Mouse (Mus musculus) midbrain, embryonic 13.5 days (tissue): ENCODE results near the gene Jmjd6. TPM values are rescaled to one million over a fixed set of nuclear protein-coding genes. Genes with fewer than 3 reads are reported as not detected.
A peak's percentile ranks its signal among the peaks of the same experiment; 100 is the strongest.

ENCODE experiments used
- ATAC-seq: fragments of 200-750 bp; cut with Nextera tagmentation; 2 replicates; pipeline ENCODE4 v1.8.0; 2017; ENCODE audit warnings: mild to moderate bottlenecking, moderate TSS enrichment, moderate library complexity
- H3K27ac ChIP-seq: fragments of 300-500 bp; sonication (generic); 2 replicates; pipeline ENCODE4 v1.5.1; 2015; ENCODE audit warnings: inconsistent platforms, mild to moderate bottlenecking, moderate library complexity
- H3K27me3 ChIP-seq: fragments of 300-500 bp; sonication (generic); 2 replicates; pipeline ENCODE4 v1.6.1; 2015; ENCODE audit warnings: mild to moderate bottlenecking, inconsistent platforms
- H3K36me3 ChIP-seq: fragments of 300-500 bp; sonication (generic); 2 replicates; pipeline ENCODE4 v1.6.1; 2015; ENCODE audit warnings: mild to moderate bottlenecking, inconsistent platforms
- H3K4me1 ChIP-seq: fragments of 300-500 bp; sonication (generic); replicated peaks from 2 replicates; pipeline ENCODE4 v1.6.1; 2015; ENCODE audit warnings: inconsistent platforms
- H3K4me2 ChIP-seq: fragments of 300-500 bp; sonication (generic); replicated peaks from 2 replicates; pipeline ENCODE4 v1.6.1; 2015; ENCODE audit warnings: moderate library complexity, mild to moderate bottlenecking, inconsistent platforms
- H3K4me3 ChIP-seq: fragments of 300-500 bp; sonication (generic); replicated peaks from 2 replicates; pipeline ENCODE4 v1.5.1; 2015; ENCODE audit warnings: mild to moderate bottlenecking, inconsistent platforms
- H3K9ac ChIP-seq: fragments of 300-500 bp; sonication (generic); replicated peaks from 2 replicates; pipeline ENCODE4 v1.6.1; 2015; ENCODE audit warnings: mild to moderate bottlenecking, inconsistent platforms
- H3K9me3 ChIP-seq: fragments of 300-500 bp; sonication (generic); 2 replicates; pipeline ENCODE4 v1.6.1; 2016; ENCODE audit warnings: mild to moderate bottlenecking, inconsistent platforms
- WGBS: fragments of 180-500 bp; shearing (Covaris S2); methylation state at CpG from one replicate; pipeline ENCODE4 v1.1.7; 2015; 5-methylcytosine and 5-hydroxymethylcytosine counted together
- polyA plus RNA-seq: library from polyadenylated mRNA; unstranded; fragments of >200 nt; fragmentation: Nextera tagmentation; extraction: Ambion mirVana; gene quantifications from 2 replicates; pipeline ENCODE4 v1.2.1, GENCODE M21; 2015

The Jmjd6 gene
- polyA plus RNA-seq: 78.7 and 84.0 TPM in 2 replicates

- Histone ChIP-seq H3K27me3 (no peaks in the 10 kb centered on the region), H3K27ac (peak within 1 kb of the TSS; percentile 98), H3K9me3 (no peaks in the 10 kb centered on the region), H3K4me2 (peak within 1 kb of the TSS; percentile 90), H3K9ac (peak within 1 kb of the TSS; percentile 94), H3K36me3 (peaks cover 37% of the 10 kb centered on the region), H3K4me1 (peaks cover 67% of the 10 kb centered on the region), H3K4me3 (peak within 1 kb of the TSS; percentile 80)
- peak; percentile 97 for ATAC-seq
- under 1% methylated on average over 72 of the region's 72 CpGs for WGBS
Measured at GRCm38 (mm10) chr11:116843261-116844233, at the start of gene Jmjd6, which contains the start of gene Mettl23. TSS of gene Jmjd6 (minus strand) at chr11:116843449. TSS of gene Mettl23 (plus strand) at chr11:116843278.

DNA sequence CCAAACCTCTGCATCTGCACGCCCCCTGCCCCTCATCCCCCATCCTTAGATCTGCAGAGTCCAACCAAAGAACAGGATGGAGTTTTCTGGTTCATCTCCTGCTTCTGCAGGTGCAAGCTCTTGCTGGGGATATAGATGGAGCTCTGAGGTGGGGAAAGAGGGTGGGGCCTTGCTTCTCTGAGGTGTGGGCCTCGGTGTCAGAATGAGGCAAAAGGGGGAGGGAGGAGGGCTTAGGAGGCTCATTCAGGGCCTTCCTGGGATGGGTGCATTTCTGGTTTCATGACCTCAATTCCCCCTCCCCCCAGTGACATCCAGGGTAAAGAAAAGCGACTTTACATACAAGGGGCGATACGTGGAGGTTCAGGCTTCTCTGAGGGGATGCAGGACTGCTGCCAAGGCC is 43.9 kb upstream of the Jmjd6 start:
- H3K4me3 ChIP-seq: no peak overlapping the region
- ATAC-seq: no peak
- no peak overlapping the region for H3K27ac ChIP-seq
- no peak overlapping the region for H3K4me2 ChIP-seq
- peaks cover 10% of the 10 kb centered on the region; the same call in 1 of the 2 replicates for H3K4me1 ChIP-seq
- no peak overlapping the region for H3K9ac ChIP-seq
- H3K27me3 ChIP-seq: 0 out of 2 replicates have a peak, but pooled peaks cover 6% of the 10 kb centered on the region
- H3K36me3 ChIP-seq: no peaks in the 10 kb centered on the region
- 64% methylated on average over 5 of the region's 5 CpGs for WGBS
- H3K9me3 ChIP-seq: no peaks in the 10 kb centered on the region

- ATAC-seq: peak; percentile 86
- no peak overlapping the region for H3K9ac ChIP-seq
- 0 out of 2 replicates have a peak, but pooled peaks cover 6% of the 10 kb centered on the region for H3K27me3 ChIP-seq
- H3K4me3 ChIP-seq: 0 out of 2 replicates have a peak overlapping the region, but pooled peaks have one; percentile 12
- no peak overlapping the region for H3K27ac ChIP-seq
- no peaks in the 10 kb centered on the region for H3K36me3 ChIP-seq
- peaks cover 10% of the 10 kb centered on the region; the same call in 1 of the 2 replicates for H3K4me1 ChIP-seq
- H3K4me2 ChIP-seq: peak overlapping the region; percentile 47
- WGBS: 1% methylated on average over 24 of the region's 28 CpGs
- H3K9me3 ChIP-seq: no peaks in the 10 kb centered on the region
Measured at GRCm38 (mm10) chr11:116885275-116886151, 42.3 kb upstream of the Jmjd6 start.

DNA sequence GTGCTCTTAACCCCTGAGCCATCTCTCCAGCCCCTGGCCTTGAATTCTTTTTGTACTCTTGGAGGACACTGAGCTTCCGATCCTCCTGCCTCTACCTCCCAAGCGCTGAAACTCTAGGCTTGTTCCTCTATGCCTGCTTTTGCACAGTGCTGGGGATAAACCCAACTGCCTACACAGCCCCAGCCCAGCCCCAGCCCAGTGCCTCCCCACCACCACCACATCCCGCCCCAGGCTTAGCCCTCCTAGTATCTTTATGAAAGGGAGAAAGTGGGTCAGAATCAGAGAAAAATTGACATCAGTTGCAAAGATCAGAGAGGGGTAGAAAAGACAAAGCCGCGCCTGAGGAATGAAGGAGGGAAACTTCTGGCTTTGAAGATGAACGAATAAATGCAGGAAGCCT is 40.8 kb upstream of the Jmjd6 start:
- Histone ChIP-seq H3K4me2 (no peak overlapping the region), H3K9me3 (no peaks in the 10 kb centered on the region), H3K36me3 (no peaks in the 10 kb centered on the region), H3K27ac (no peak overlapping the region), H3K4me3 (no peak overlapping the region), H3K27me3 (0 out of 2 replicates have a peak, but pooled peaks cover 6% of the 10 kb centered on the region), H3K4me1 (peaks cover 7% of the 10 kb centered on the region; the same call in 1 of the 2 replicates), H3K9ac (no peak overlapping the region)
- no peak for ATAC-seq
- 83% methylated on average over 6 of the region's 6 CpGs for WGBS

- H3K9me3 ChIP-seq: no peaks in the 10 kb centered on the region
- H3K36me3 ChIP-seq: no peaks in the 10 kb centered on the region
- H3K4me2 ChIP-seq: no peak overlapping the region
- ATAC-seq: no peak
- 80% methylated on average over 10 of the region's 10 CpGs for WGBS
- no peak overlapping the region for H3K4me3 ChIP-seq
- H3K4me1 ChIP-seq: peaks cover 7% of the 10 kb centered on the region; the same call in 1 of the 2 replicates
- 0 out of 2 replicates have a peak, but pooled peaks cover 6% of the 10 kb centered on the region for H3K27me3 ChIP-seq
- no peak overlapping the region for H3K27ac ChIP-seq
- H3K9ac ChIP-seq: no peak overlapping the region
Measured at GRCm38 (mm10) chr11:116882446-116882845, 39.2 kb upstream of the Jmjd6 start.

- 55% methylated on average over 5 of the region's 5 CpGs for WGBS
- no peak overlapping the region for H3K9ac ChIP-seq
- ATAC-seq: no peak
- H3K9me3 ChIP-seq: no peaks in the 10 kb centered on the region
- no peak overlapping the region for H3K27ac ChIP-seq
- H3K36me3 ChIP-seq: no peaks in the 10 kb centered on the region
- H3K4me3 ChIP-seq: no peak overlapping the region
- no peak overlapping the region for H3K4me2 ChIP-seq
- H3K27me3 ChIP-seq: 0 out of 2 replicates have a peak, but pooled peaks cover 2% of the 10 kb centered on the region
- H3K4me1 ChIP-seq: peaks cover 7% of the 10 kb centered on the region; the same call in 1 of the 2 replicates
Measured at GRCm38 (mm10) chr11:116881440-116881839, 38.2 kb upstream of the Jmjd6 start.

DNA sequence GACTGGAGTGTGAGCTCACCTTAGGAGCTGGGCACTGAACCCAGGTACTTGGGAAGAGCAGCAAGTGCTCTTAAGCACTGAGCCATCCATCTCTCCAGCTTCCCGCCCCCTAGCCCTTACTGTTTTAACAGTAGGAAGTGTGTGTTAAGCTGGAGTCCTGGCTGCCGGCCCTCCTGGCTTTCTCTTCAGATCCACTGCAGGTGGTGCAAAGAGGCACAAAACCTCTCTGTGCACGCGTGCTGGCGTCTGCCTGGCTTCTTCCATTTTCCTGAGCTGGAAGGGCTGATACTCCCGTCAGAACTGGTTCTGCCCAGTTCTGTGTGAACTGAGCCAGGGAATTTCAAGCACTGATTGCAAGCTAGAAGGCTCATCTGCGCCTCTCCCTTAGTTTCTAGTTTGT is 37.6 kb upstream of the Jmjd6 start:
- 63% methylated on average over 7 of the region's 7 CpGs for WGBS
- H3K4me3 ChIP-seq: no peak overlapping the region
- no peak for ATAC-seq

DNA sequence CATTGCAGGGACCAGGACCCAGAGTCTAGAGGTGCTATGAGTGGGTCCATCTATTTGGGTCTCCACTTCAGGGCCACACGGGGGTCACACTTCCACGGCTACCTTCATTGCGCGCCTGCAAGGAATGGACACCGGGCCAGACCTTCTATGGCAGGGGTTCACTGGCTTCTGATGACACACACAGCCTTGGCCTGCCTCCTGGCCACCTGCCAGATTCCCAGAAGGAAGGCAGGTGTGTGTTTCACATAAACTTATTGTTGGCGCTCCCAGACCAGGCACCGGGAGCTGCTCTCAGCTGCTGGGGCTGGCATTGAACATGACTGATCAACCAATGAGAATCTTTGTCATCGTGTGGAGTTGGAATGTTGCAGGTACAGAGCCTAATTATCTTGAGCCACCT is 35.2 kb upstream of the Jmjd6 start:
- Histone ChIP-seq H3K27me3 (no peaks in the 10 kb centered on the region), H3K9me3 (no peaks in the 10 kb centered on the region), H3K9ac (no peak overlapping the region), H3K36me3 (peaks cover 24% of the 10 kb centered on the region), H3K4me3 (no peak overlapping the region), H3K4me2 (no peak overlapping the region), H3K27ac (no peak overlapping the region), H3K4me1 (no peaks in the 10 kb centered on the region)
- no peak for ATAC-seq
- WGBS: 92% methylated on average over 8 of the region's 8 CpGs

More for the DNA sequence above, 37.6 kb upstream of the Jmjd6 start:
- Histone ChIP-seq H3K4me1 (peaks cover 6% of the 10 kb centered on the region; the same call in 1 of the 2 replicates), H3K27me3 (0 out of 2 replicates have a peak, but pooled peaks cover 2% of the 10 kb centered on the region), H3K9ac (no peak overlapping the region), H3K27ac (no peak overlapping the region), H3K4me2 (no peak overlapping the region), H3K9me3 (no peaks in the 10 kb centered on the region), H3K36me3 (peaks cover 3% of the 10 kb centered on the region)

- Histone ChIP-seq H3K9ac (no peak overlapping the region), H3K4me1 (no peaks in the 10 kb centered on the region), H3K27ac (no peak overlapping the region), H3K4me3 (no peak overlapping the region), H3K27me3 (no peaks in the 10 kb centered on the region), H3K9me3 (no peaks in the 10 kb centered on the region), H3K36me3 (peaks cover 58% of the 10 kb centered on the region), H3K4me2 (no peak overlapping the region)
- no peak for ATAC-seq
- WGBS: 94% methylated on average over 20 of the region's 20 CpGs
Measured at GRCm38 (mm10) chr11:116873987-116874386, 30.7 kb upstream of the Jmjd6 start.

- Histone ChIP-seq H3K9ac (no peak overlapping the region), H3K9me3 (no peaks in the 10 kb centered on the region), H3K4me2 (no peak overlapping the region), H3K4me1 (no peaks in the 10 kb centered on the region), H3K4me3 (no peak overlapping the region), H3K27me3 (no peaks in the 10 kb centered on the region), H3K27ac (no peak overlapping the region), H3K36me3 (peaks cover 77% of the 10 kb centered on the region)
- 95% methylated on average over 9 of the region's 9 CpGs for WGBS
- ATAC-seq: no peak
Measured at GRCm38 (mm10) chr11:116871538-116871937, 28.3 kb upstream of the Jmjd6 start.

GRCm38 (mm10) chr11:116869641-116870040 is 26.4 kb upstream of the Jmjd6 start:
- no peak for ATAC-seq
- Histone ChIP-seq H3K27me3 (no peaks in the 10 kb centered on the region), H3K9me3 (no peaks in the 10 kb centered on the region), H3K36me3 (peaks cover 85% of the 10 kb centered on the region), H3K27ac (no peak overlapping the region), H3K4me3 (no peak overlapping the region), H3K4me2 (no peak overlapping the region), H3K9ac (no peak overlapping the region), H3K4me1 (no peaks in the 10 kb centered on the region)
- 95% methylated on average over 4 of the region's 4 CpGs for WGBS
